Mouse (Mus musculus) kidney, postnatal 10 days (tissue): Measurements from ENCODE around the gene Ghsr.

Experiments used
- DNase-seq: peaks from one replicate; pipeline ENCODE4 v3.0.0; 2021; ENCODE audit warnings: mixed read lengths

Ghsr gene

DNA sequence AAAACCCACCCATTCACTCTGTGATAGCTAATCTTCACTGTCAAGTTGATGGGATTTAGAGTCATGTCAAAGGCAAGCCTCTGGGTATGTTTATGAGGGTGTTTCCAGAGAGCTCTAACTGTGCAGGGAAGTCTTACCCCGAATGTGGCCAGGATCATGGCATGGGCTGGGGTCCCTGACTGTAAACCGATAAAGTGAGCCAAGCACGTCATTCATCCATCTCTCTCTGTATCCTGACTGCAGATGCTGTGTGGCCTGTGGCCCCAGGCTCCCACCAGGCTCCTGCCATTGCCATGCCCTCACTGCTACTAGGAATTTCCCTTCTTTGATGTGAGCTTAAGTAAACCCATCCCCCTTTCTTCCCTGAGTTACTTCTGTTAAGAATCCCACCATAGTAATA lies 42.4 kb downstream of the Ghsr start:
- DNase-seq = no peak

DNA sequence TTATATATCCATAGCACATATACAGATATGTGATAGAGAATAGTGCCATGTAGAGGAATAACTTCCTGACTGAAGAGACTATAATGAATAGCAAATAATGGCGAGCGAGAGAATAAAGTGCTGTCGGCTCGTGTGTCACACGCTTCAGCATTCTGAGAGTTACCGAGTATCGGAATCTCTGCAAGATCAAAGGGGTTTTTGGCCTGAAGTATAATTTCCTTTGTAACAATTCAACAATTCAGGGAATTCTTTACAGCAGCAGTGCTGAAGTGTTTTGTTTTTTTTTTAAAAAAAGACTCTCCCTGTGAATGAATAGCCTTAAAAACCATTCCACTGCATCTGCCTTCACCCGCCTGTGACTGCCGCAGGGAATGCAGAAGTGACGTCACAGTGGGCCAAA lies 45.6 kb downstream of the Ghsr start:
- DNase-seq = no peak

DNA sequence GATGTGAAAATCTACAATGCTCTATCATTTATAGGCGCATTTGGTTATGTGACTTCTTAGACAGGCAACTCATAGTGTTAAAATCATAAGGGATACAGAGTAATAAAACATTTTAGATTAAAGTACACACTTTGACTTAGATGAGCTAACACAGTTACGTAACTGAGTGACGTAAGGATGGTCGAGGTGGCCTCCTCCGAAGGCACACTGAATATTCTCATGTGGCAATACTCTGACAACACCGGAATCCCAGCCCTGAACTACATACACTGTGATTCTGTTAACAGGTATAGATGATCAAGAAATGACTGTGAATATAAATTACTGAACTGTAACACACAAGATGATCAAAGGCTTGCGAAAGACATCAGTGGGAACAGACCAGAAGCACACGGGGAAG lies 47.5 kb downstream of the Ghsr start:
- no peak for DNase-seq

DNA sequence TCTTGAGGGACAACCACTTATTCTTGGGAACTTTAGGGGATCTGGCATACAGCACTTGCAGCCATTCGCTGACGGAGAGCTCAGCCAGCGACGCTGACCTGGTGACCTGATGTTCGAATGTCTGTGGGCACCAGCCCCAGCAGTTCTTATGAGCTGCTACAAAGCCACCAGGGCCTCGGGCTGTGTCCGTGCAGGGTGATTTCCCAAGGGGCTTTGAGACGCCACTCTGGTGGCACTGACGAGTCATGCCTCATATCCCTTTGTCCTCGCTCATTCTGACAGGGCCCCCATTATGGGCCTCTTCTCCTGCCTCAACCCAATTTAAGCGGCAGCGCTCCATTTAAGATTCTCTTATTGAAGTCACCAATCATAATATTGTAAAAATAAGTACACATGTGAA lies 50.8 kb downstream of the Ghsr start:
- no peak for DNase-seq

DNA sequence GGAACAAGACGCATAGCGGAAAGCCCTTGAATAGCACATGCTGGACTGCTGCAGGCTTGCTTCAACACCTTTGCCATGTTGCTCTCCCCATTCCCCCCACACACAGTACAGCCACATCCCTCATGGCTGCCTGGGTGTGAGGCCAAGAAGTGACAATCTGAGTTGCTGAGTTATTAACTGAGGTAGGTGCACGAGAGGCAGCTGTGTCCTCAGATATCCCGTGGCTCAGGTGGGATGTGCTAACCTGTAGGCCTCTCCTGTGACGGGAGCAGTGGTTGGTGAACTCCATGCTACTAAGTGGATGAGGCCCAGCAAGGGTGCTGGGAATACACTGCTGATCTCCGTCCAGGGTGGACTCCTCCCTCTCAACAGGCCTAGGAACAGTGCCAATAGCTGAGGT lies 51.4 kb downstream of the Ghsr start:
- no peak for DNase-seq

DNA sequence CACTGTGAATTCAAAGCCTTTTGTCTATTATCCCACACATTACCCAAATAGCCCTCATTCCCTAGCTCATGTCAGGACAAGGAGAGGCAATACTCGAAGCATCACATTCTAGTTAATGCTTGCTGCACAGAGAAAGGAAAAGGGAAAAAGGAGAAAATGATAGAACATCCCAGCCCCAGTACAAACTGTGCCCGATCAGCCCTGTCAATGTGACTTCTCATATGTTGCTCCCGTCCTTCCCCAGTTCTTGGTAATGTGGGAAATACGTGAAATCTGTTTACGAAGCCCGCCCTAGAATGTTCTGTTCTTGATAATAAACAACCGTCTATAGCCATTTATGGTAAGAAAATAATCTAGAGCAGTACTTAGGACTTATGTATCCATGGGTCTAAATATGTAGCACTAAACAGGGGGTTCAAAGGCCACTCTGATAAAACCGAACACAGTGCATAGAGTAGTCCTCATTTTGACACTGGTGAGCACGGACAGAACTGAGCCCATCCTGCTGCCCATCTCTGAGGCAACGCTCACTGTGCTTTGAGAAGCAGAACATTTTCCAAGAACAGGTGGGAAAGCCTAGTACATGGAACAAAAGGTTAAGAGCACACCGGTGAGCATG lies 53.0 kb downstream of the Ghsr start:
- no peak for DNase-seq

DNA sequence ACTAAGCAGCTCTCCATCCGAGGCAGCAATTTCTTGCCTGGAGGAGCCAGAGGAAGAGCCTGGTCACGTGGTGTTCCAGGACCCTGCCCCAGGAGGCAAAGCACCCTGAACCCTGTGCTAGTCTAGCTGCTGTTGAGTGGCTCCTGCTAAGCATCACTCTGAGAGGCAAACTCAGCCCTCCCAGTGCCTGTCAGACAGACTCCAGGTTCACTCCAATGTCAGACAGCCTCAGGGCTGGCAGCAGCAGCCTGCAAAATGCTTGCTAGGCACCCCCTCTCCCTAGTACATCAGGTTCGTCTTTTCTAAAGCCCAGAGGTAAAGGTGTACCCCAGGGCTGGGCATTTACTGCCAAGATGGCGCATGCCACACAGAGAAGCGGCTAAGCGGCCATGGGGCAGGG lies 56.3 kb downstream of the Ghsr start:
- no peak for DNase-seq
